Mouse (Mus musculus): ENCODE results near the gene Leng1.
"Not testable (repeated sequence)": the region's sequence is repeated elsewhere in the genome, so short reads cannot be mapped to it uniquely, and the experiment has no call there.

The Leng1 gene

GRCm38 (mm10) chr7:3694949-3695305 lies 29.3 kb upstream of the Leng1 start:
- POLR2A ChIA-PET: interaction anchor here in 3 of 4 experiments (0.8 to 18.6 kb wide), 18 partner anchors 9 to 442 kb away, joined by 3 to 650 read pairs (median 39); partner anchors contain the start of genes Cnot3 (in 3 of the 3), Leng1 (in 3 of the 3), Rps9 (in 3 of the 3) and Leng8 (in 1 of the 3)
- CTCF ChIA-PET: not testable (repeated sequence)

DNA sequence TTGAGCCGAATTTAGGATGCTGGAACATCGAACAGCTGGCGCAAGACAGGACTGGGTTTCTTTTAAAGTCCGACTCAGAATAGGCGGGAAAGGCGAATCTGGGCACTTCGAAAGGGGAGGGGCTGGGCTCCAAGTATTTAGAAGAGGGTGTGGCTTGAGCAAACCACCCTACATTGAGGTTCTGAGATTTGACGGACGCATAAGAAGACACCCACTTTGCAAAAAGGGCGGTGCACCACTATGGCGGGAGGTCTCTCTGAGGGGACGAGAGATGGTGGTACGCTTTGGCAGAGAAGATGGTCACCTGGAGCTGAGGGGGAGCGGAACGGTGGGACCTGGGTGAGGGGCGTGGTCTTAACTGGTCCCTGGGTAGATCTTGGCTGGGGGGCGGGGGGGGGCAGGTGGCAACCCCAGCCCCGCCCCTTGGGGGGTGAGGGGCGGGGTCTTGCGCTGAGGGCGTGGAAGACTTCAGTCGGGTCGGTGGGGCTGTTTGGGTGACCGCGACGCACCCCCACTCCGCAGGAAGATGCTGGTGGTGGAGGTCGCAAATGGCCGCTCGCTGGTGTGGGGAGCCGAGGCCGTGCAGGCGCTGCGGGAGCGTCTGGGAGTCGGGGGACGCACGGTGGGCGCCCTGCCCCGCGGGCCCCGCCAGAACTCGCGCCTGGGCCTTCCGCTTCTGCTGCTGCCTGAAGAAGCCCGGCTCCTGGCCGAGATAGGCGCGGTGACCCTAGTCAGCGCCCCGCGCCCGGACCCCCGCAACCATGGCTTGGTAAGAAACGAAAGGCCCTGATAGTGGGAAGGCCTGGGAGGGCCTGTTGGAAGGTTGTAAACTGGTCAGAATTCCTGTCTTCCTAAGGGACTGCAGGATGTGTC lies 28.7 kb upstream of the Leng1 start:
- CTCF ChIA-PET: interaction anchor here in 2 of 4 experiments (0.5 to 2.3 kb wide), 2 partner anchors 27 to 287 kb away, joined by 4 to 7 read pairs; no protein-coding TSS in a partner anchor
- POLR2A ChIA-PET: interaction anchor here (0.5 to 18.6 kb wide), 83 partner anchors 8 to 1319 kb away, joined by 3 to 650 read pairs (median 8); partner anchors contain the start of genes Cnot3 (in 3 of the 4), Leng1 (in 3 of the 4), Ndufa3 (in 3 of the 4) and Rps9 (in 3 of the 4)

DNA sequence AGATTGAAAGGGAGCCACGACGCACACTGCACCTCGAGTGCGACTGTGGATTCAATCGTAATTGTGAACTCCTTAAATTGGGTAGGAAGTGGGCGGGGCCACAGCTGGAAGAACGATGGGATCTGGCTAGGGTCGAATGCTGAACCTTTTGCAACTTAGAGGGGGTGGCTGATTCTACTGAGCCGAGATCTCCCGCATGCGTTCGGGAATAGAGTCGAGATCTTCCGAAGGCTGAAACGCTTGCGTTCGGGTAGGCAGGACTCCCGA lies 28.1 kb upstream of the Leng1 start:
- ChIA-PET POLR2A (interaction anchor here (0.5 to 18.6 kb wide), 121 partner anchors 8 to 1344 kb away, joined by 3 to 650 read pairs (median 7); partner anchors contain the start of genes Leng1 (in 4 of the 4), Cnot3 (in 3 of the 4), Leng8 (in 3 of the 4) and Ndufa3 (in 3 of the 4)), CTCF (interaction anchor here (0.5 to 2.3 kb wide), 11 partner anchors 19 to 816 kb away, joined by 4 to 11 read pairs (median 6); partner anchors contain the start of genes Ndufa3 (in 3 of the 4) and Oscar (in 1 of the 4))

- ChIA-PET POLR2A (interaction anchor here (0.6 to 18.6 kb wide), 180 partner anchors 9 to 1345 kb away, joined by 3 to 650 read pairs (median 5); partner anchors contain the start of genes Leng1 (in 4 of the 4), Cnot3 (in 3 of the 4), Leng8 (in 3 of the 4) and Leng9 (in 3 of the 4)), CTCF (interaction anchor here (0.5 to 2.3 kb wide), 20 partner anchors 12 to 833 kb away, joined by 3 to 11 read pairs (median 4); partner anchors contain the start of genes Ndufa3 (in 3 of the 4) and Oscar (in 1 of the 4))
These were observed 27.6 kb upstream of the Leng1 start, which contains the start of gene Mboat7 for GRCm38 (mm10) chr7:3692987-3693808. TSS of gene Mboat7 (minus strand) at chr7:3693523.

- POLR2A ChIA-PET: interaction anchor here (0.5 to 18.6 kb wide), 163 partner anchors 8 to 1345 kb away, joined by 3 to 650 read pairs (median 5); partner anchors contain the start of genes Leng1 (in 4 of the 4), Cnot3 (in 3 of the 4), Leng9 (in 3 of the 4) and Ndufa3 (in 3 of the 4)
- CTCF ChIA-PET: interaction anchor here (0.5 to 2.3 kb wide), 18 partner anchors 13 to 834 kb away, joined by 3 to 11 read pairs (median 4); partner anchors contain the start of genes Ndufa3 (in 3 of the 4) and Oscar (in 1 of the 4)
These were observed 26.8 kb upstream of the Leng1 start, which contains the start of gene Tsen34 for GRCm38 (mm10) chr7:3692382-3692986. TSS of gene Tsen34 (plus strand) at chr7:3692863.

- POLR2A ChIA-PET: interaction anchor here (0.5 to 18.6 kb wide), 57 partner anchors 7 to 1061 kb away, joined by 3 to 650 read pairs (median 10); partner anchors contain the start of genes Cnot3 (in 3 of the 4), Leng1 (in 3 of the 4), Prpf31 (in 3 of the 4) and Rps9 (in 3 of the 4)
- CTCF ChIA-PET: interaction anchor here (0.6 to 2.3 kb wide), 10 partner anchors 12 to 735 kb away, joined by 3 to 11 read pairs (median 6); partner anchors contain the start of genes Ndufa3 (in 1 of the 4) and Oscar (in 1 of the 4)
These were observed 26.3 kb upstream of the Leng1 start for GRCm38 (mm10) chr7:3691919-3692318.

- CTCF ChIA-PET: interaction anchor here in 1 of 4 experiments (1.0 kb wide), 1 partner anchor 10 kb away, joined by 3 read pairs; no protein-coding TSS in a partner anchor
- POLR2A ChIA-PET: interaction anchor here (0.6 to 18.6 kb wide), 22 partner anchors 7 to 69 kb away, joined by 3 to 650 read pairs (median 4); partner anchors contain the start of genes Mboat7 (in 3 of the 4), Tsen34 (in 3 of the 4), Cnot3 (in 2 of the 4) and Leng1 (in 1 of the 4)
These were observed 20.0 kb upstream of the Leng1 start for GRCm38 (mm10) chr7:3685400-3686187.

DNA sequence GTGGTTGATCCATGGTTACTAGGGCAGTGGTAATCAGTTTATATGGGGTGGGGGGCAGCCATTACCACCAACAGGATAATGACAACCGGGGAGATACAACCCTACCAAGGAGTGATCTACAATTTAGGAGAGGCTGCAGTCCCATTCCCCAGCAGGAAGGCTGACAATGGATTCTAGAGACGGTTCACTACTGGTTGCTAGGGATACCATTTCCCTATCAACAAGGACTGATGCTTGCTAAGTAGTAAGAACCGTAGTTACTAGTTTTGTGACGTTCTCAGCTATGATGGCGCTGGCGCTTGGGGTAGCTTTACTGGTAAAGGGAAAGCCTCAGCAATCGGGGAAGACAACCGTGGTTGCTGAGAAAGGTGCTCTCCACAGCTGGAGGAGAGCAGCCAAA lies 19.1 kb upstream of the Leng1 start:
- ChIA-PET POLR2A (interaction anchor here (0.6 to 18.6 kb wide), 17 partner anchors 8 to 786 kb away, joined by 3 to 650 read pairs (median 6); partner anchors contain the start of genes Mboat7 (in 3 of the 4), Tsen34 (in 3 of the 4), Cnot3 (in 1 of the 4) and Leng1 (in 1 of the 4)), CTCF (interaction anchor here in 1 of 4 experiments (1.1 kb wide), 1 partner anchor 13 kb away, joined by 3 read pairs; no protein-coding TSS in a partner anchor)

DNA sequence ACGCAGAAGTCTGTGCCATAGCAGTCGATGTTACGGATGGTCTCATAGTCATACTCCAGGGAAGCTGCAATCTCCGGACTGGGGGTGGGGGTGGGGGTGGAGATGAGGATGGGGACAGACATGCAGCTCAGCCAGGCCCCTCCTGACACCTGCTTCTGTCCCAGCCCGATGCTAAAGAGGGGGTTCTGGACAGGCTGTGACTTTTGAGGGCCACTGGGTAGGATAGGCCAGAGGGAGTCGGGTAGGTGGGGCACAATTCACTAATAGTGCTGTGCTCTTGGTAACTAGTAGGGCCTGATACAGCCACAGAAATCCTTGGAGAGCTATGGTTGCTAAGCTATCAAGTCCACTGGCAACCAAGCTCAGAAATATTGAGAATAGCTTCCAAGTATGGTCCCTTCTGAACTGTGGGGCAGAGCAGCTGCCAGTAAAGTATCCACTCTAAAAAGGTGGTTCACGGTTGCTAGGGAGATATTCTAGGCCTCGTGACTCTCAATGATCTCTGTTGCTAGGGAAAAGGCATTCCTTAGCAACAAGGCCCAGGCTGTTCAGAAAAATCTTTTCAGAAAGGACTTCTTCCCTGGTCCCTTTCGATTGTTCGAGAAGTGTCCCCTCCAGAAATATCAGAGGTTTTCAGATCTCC lies 18.4 kb upstream of the Leng1 start:
- ChIA-PET CTCF (interaction anchor here in 2 of 4 experiments (1.0 to 1.1 kb wide), 2 partner anchors 9 to 12 kb away, joined by 3 read pairs; no protein-coding TSS in a partner anchor), POLR2A (interaction anchor here (0.6 to 18.6 kb wide), 20 partner anchors 9 to 787 kb away, joined by 3 to 650 read pairs (median 6); partner anchors contain the start of genes Mboat7 (in 4 of the 4), Tsen34 (in 3 of the 4), Leng1 (in 2 of the 4) and Cnot3 (in 1 of the 4))

DNA sequence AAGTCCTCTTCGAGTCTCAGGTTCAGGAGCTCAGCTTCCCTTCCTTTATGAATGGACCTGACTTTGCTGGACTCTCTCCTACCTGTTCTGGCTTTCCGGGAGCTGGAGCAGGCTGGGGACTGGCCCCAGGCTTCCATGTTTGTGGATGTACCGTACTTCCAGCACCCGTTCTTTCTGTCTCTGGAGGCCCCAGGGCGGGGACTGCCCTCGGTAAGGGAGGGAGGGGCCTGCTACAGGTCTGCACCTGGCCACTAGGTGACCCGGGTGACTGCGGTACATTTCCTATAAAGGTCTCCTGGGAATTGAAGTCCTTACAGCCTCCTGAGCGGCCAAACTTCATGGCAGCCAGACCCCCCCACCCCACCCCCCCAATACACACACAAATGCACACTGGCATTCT lies 11.7 kb upstream of the Leng1 start, which contains the start of gene Tmc4:
Tmc4 (minus strand) TSS at position 212 of the 400 bp plus-strand sequence.
- ChIA-PET CTCF (interaction anchor here in 2 of 4 experiments (0.9 to 1.5 kb wide), 5 partner anchors 13 to 750 kb away, joined by 3 to 7 read pairs (median 3); partner anchors contain the start of genes Cnot3 (in 1 of the 2) and Tsen34 (in 1 of the 2)), POLR2A (interaction anchor here (0.6 to 11.1 kb wide), 20 partner anchors 11 to 203 kb away, joined by 3 to 172 read pairs (median 4); partner anchors contain the start of genes Cnot3 (in 3 of the 4), Leng1 (in 3 of the 4), Mboat7 (in 3 of the 4) and Tsen34 (in 3 of the 4))

- POLR2A ChIA-PET: interaction anchor here in 3 of 4 experiments (1.2 to 11.1 kb wide), 14 partner anchors 10 to 59 kb away, joined by 3 to 172 read pairs (median 13); partner anchors contain the start of genes Cnot3 (in 3 of the 3), Leng1 (in 2 of the 3), Mboat7 (in 2 of the 3) and Tsen34 (in 2 of the 3)
- CTCF ChIA-PET: interaction anchor here in 3 of 4 experiments (0.5 to 1.5 kb wide), 5 partner anchors 10 to 795 kb away, joined by 3 to 4 read pairs (median 3); partner anchors contain the start of gene Cnot3 (in 1 of the 3)
These were observed 10.7 kb upstream of the Leng1 start for GRCm38 (mm10) chr7:3676371-3676770.

- CTCF ChIA-PET: interaction anchor here in 3 of 4 experiments (0.6 to 2.0 kb wide), 10 partner anchors 8 to 852 kb away, joined by 3 to 11 read pairs (median 4); partner anchors contain the start of genes Mboat7 (in 2 of the 3) and Tsen34 (in 2 of the 3)
These were observed 9.5 kb upstream of the Leng1 start for GRCm38 (mm10) chr7:3675228-3675548.

GRCm38 (mm10) chr7:3674507-3675227 lies 9.0 kb upstream of the Leng1 start:
- POLR2A ChIA-PET: interaction anchor here (0.6 to 11.1 kb wide), 18 partner anchors 8 to 327 kb away, joined by 3 to 172 read pairs (median 5); partner anchors contain the start of genes Leng1 (in 4 of the 4), Tsen34 (in 3 of the 4), Mboat7 (in 2 of the 4) and Cnot3 (in 1 of the 4)
- CTCF ChIA-PET: interaction anchor here (0.6 to 2.0 kb wide), 11 partner anchors 9 to 796 kb away, joined by 3 to 11 read pairs (median 5); partner anchors contain the start of genes Mboat7 (in 3 of the 4), Tsen34 (in 3 of the 4) and Leng1 (in 2 of the 4)

More at GRCm38 (mm10) chr7:3675228-3675548, 9.5 kb upstream of the Leng1 start:
- POLR2A ChIA-PET: interaction anchor here (0.6 to 11.1 kb wide), 20 partner anchors 9 to 1138 kb away, joined by 3 to 172 read pairs (median 5); partner anchors contain the start of genes Leng1 (in 3 of the 4), Tsen34 (in 3 of the 4), Mboat7 (in 2 of the 4) and Cnot3 (in 1 of the 4)

Data from embryonic stem cell, embryonic (primary cell).